Mouse (Mus musculus) lung, embryonic 15.5 days (tissue): Measurements from ENCODE around the gene Ccl27a. TPM values are rescaled to one million over a fixed set of nuclear protein-coding genes. Genes with fewer than 3 reads are reported as not detected.
"Not testable (repeated sequence)": the region's sequence is repeated elsewhere in the genome, so short reads cannot be mapped to it uniquely, and the experiment has no call there.

Experiments used
- ATAC-seq: fragments of 200-750 bp; cut with Nextera tagmentation; 2 replicates; pipeline ENCODE4 v1.8.0; 2017; ENCODE audit warnings: moderate number of reproducible peaks, borderline replicate concordance; ENCODE audit not compliant: low FRiP score, low TSS enrichment; ENCODE audit errors: extremely low read depth
- H3K27ac ChIP-seq: fragments of 300-500 bp; sonication (generic); 2 replicates; pipeline ENCODE4 v1.5.1; 2015; ENCODE audit warnings: moderate library complexity, mild to moderate bottlenecking, inconsistent platforms
- H3K27me3 ChIP-seq: fragments of 300-500 bp; sonication (generic); 2 replicates; pipeline ENCODE4 v1.6.1; 2015; ENCODE audit warnings: inconsistent platforms
- H3K36me3 ChIP-seq: fragments of 300-500 bp; sonication (generic); 2 replicates; pipeline ENCODE4 v1.6.1; 2015; ENCODE audit warnings: inconsistent platforms
- H3K4me1 ChIP-seq: fragments of 300-500 bp; sonication (generic); 2 replicates; pipeline ENCODE4 v1.6.1; 2015; ENCODE audit warnings: inconsistent platforms
- H3K4me2 ChIP-seq: fragments of 300-500 bp; sonication (generic); 2 replicates; pipeline ENCODE4 v1.6.1; 2015; ENCODE audit warnings: inconsistent platforms, mild to moderate bottlenecking, moderate library complexity
- H3K4me3 ChIP-seq: fragments of 300-500 bp; sonication (generic); 2 replicates; pipeline ENCODE4 v1.5.1; 2015; ENCODE audit warnings: mild to moderate bottlenecking, inconsistent platforms
- H3K9ac ChIP-seq: fragments of 300-500 bp; sonication (generic); 2 replicates; pipeline ENCODE4 v1.6.1; 2015; ENCODE audit warnings: inconsistent platforms
- H3K9me3 ChIP-seq: fragments of 300-500 bp; sonication (generic); 2 replicates; pipeline ENCODE4 v1.6.1; 2016; ENCODE audit warnings: inconsistent platforms
- WGBS: fragments of 180-500 bp; shearing (Covaris S2); methylation state at CpG from one replicate; pipeline ENCODE4 v1.1.7; 2015; 5-methylcytosine and 5-hydroxymethylcytosine counted together
- polyA plus RNA-seq: library from polyadenylated mRNA; unstranded; fragments of >200 nt; fragmentation: Nextera tagmentation; extraction: Ambion mirVana; gene quantifications from 2 replicates; pipeline ENCODE4 v1.2.1, GENCODE M21; 2015

Gene Ccl27a
- 28.8 and 30.5 TPM in 2 replicates for polyA plus RNA-seq

- not testable (repeated sequence) for H3K27me3 ChIP-seq, H3K9me3 ChIP-seq, H3K4me1 ChIP-seq, H3K9ac ChIP-seq, H3K36me3 ChIP-seq, ATAC-seq
- peak within 1 kb of the TSS; percentile 54 for H3K4me2 ChIP-seq
- under 1% methylated on average over 12 of the region's 14 CpGs for WGBS
- peak within 1 kb of the TSS; percentile 47 for H3K27ac ChIP-seq
- H3K4me3 ChIP-seq, result peak within 1 kb of the TSS; percentile 44
Measured at GRCm38 (mm10) chr4:41774002-41774401, at the start of gene Ccl27a. TSS of gene Ccl27a (minus strand) at chr4:41774247.

GRCm38 (mm10) chr4:41783197-41783596 lies 9.2 kb upstream of the Ccl27a start:
- H3K4me3 ChIP-seq, H3K9me3 ChIP-seq, H3K36me3 ChIP-seq, H3K4me2 ChIP-seq, ATAC-seq, H3K27ac ChIP-seq, H3K9ac ChIP-seq, H3K4me1 ChIP-seq, H3K27me3 ChIP-seq: not testable (repeated sequence)
- WGBS, result 41% methylated on average over 3 of the region's 3 CpGs

GRCm38 (mm10) chr4:41782711-41783110 lies 8.7 kb upstream of the Ccl27a start:
- 38% methylated on average over 4 of the region's 4 CpGs for WGBS
- H3K36me3 ChIP-seq, H3K9me3 ChIP-seq, H3K4me2 ChIP-seq, ATAC-seq, H3K4me1 ChIP-seq, H3K4me3 ChIP-seq, H3K27me3 ChIP-seq, H3K9ac ChIP-seq, H3K27ac ChIP-seq: not testable (repeated sequence)

GRCm38 (mm10) chr4:41781748-41782485 lies 7.9 kb upstream of the Ccl27a start:
- not testable (repeated sequence) for H3K4me3 ChIP-seq, H3K9ac ChIP-seq, H3K27me3 ChIP-seq, H3K9me3 ChIP-seq, H3K36me3 ChIP-seq, H3K4me1 ChIP-seq, ATAC-seq, H3K27ac ChIP-seq
- peak overlapping the region; percentile 10; the same call in 1 of the 2 replicates for H3K4me2 ChIP-seq
- WGBS, result 18% methylated on average over 13 of the region's 21 CpGs

- not testable (repeated sequence) for ATAC-seq, H3K4me3 ChIP-seq, H3K27me3 ChIP-seq, H3K9me3 ChIP-seq, H3K36me3 ChIP-seq, H3K4me1 ChIP-seq, H3K9ac ChIP-seq, H3K4me2 ChIP-seq, H3K27ac ChIP-seq
- WGBS, result 24% methylated on average over 9 of the region's 9 CpGs
Measured at GRCm38 (mm10) chr4:41781271-41781670, 7.2 kb upstream of the Ccl27a start.

- H3K4me1 ChIP-seq, ATAC-seq, H3K27ac ChIP-seq, H3K36me3 ChIP-seq, H3K9ac ChIP-seq, H3K9me3 ChIP-seq, H3K4me2 ChIP-seq, H3K4me3 ChIP-seq, H3K27me3 ChIP-seq: not testable (repeated sequence)
- WGBS, result 80% methylated on average over 1 of the region's 1 CpGs
Measured at GRCm38 (mm10) chr4:41775840-41776239, 1.8 kb upstream of the Ccl27a start.

GRCm38 (mm10) chr4:41774506-41774905 lies 459 bp upstream of the Ccl27a start:
- Histone ChIP-seq H3K27ac (peak overlapping the region; percentile 47), H3K4me2 (peak overlapping the region; percentile 54), H3K4me3 (peak overlapping the region; percentile 44)
- 64% methylated on average over 3 of the region's 3 CpGs for WGBS
- ATAC-seq, H3K9ac ChIP-seq, H3K9me3 ChIP-seq, H3K4me1 ChIP-seq, H3K36me3 ChIP-seq, H3K27me3 ChIP-seq: not testable (repeated sequence)

GRCm38 (mm10) chr4:41773502-41773901 lies 545 bp downstream of the Ccl27a start:
- H3K9me3 ChIP-seq, H3K27me3 ChIP-seq, H3K36me3 ChIP-seq, H3K9ac ChIP-seq, H3K4me1 ChIP-seq, ATAC-seq: not testable (repeated sequence)
- WGBS, result 3% methylated on average over 18 of the region's 25 CpGs
- H3K4me3 ChIP-seq, result peak overlapping the region; percentile 44
- peak overlapping the region; percentile 54 for H3K4me2 ChIP-seq
- 0 out of 2 replicates have a peak overlapping the region, but pooled peaks have one; percentile 47 for H3K27ac ChIP-seq

GRCm38 (mm10) chr4:41772946-41773345 lies 1.1 kb downstream of the Ccl27a start:
- ATAC-seq, H3K27ac ChIP-seq, H3K9me3 ChIP-seq, H3K27me3 ChIP-seq, H3K4me1 ChIP-seq, H3K36me3 ChIP-seq, H3K9ac ChIP-seq: not testable (repeated sequence)
- peak overlapping the region; percentile 47 for H3K4me2 ChIP-seq
- 5% methylated on average over 9 of the region's 16 CpGs for WGBS
- H3K4me3 ChIP-seq, result peak overlapping the region; percentile 24

GRCm38 (mm10) chr4:41767301-41767700 lies 6.7 kb downstream of the Ccl27a start:
- not testable (repeated sequence) for H3K9me3 ChIP-seq
- WGBS, result 76% methylated on average over 10 of the region's 10 CpGs

GRCm38 (mm10) chr4:41763176-41763575 lies 10.9 kb downstream of the Ccl27a start:
- not testable (repeated sequence) for H3K9me3 ChIP-seq, H3K27me3 ChIP-seq, H3K9ac ChIP-seq, ATAC-seq, H3K4me2 ChIP-seq, H3K27ac ChIP-seq, H3K4me3 ChIP-seq, H3K36me3 ChIP-seq
- WGBS, result 64% methylated on average over 4 of the region's 6 CpGs
- H3K4me1 ChIP-seq, result peaks cover 37% of the 10 kb centered on the region

More at GRCm38 (mm10) chr4:41767301-41767700, 6.7 kb downstream of the Ccl27a start:
- not testable (repeated sequence) for H3K27me3 ChIP-seq, ATAC-seq, H3K4me2 ChIP-seq, H3K4me1 ChIP-seq, H3K9ac ChIP-seq, H3K36me3 ChIP-seq, H3K27ac ChIP-seq, H3K4me3 ChIP-seq

- peak overlapping the region; percentile 49; the same call in 1 of the 2 replicates for H3K4me3 ChIP-seq
- peak overlapping the region; percentile 90 for H3K27ac ChIP-seq
- not testable (repeated sequence) for H3K36me3 ChIP-seq, H3K9me3 ChIP-seq, H3K9ac ChIP-seq, H3K27me3 ChIP-seq
- H3K4me1 ChIP-seq, result peaks cover 37% of the 10 kb centered on the region
- H3K4me2 ChIP-seq, result peak overlapping the region; percentile 64
- ATAC-seq, result peak; percentile 31; the same call in 1 of the 2 replicates
- 39% methylated on average over 8 of the region's 8 CpGs for WGBS
Measured at GRCm38 (mm10) chr4:41762688-41763114, 11.3 kb downstream of the Ccl27a start.
